Mouse (Mus musculus): Measurements from ENCODE around the gene Agap1. TPM values are rescaled to one million over a fixed set of nuclear protein-coding genes. Genes with fewer than 3 reads are reported as not detected.

Agap1 gene
- total and polyA plus RNA-seq, 2 experiments from 2014 or later, result 45.9 to 175 TPM

- DNase-seq (ENCODE audit: low spot score) (no peak), ATAC-seq (ENCODE audit: low FRiP score) (no peak)
- Histone ChIP-seq H3K4me3 (ENCODE audit: low read depth, low read length) (no peak overlapping the region), H3K27me3 (ENCODE audit: insufficient read depth, low read length) (no peaks in the 10 kb centered on the region), H3K4me2 (ENCODE audit: low read depth, low read length, poor library complexity, severe bottlenecking) (no peak overlapping the region), H3K4me1 (ENCODE audit: insufficient read depth, low read length) (peaks cover 17% of the 10 kb centered on the region; the same call in 1 of the 2 replicates), H3K9ac (replicated peaks; ENCODE audit: low read length, poor library complexity, severe bottlenecking) (no peak overlapping the region), H3K9me3 (ENCODE audit: low read length) (no peaks in the 10 kb centered on the region), H3K36me3 (ENCODE audit: insufficient read depth, low read length) (peaks cover 24% of the 10 kb centered on the region), H3K27ac (ENCODE audit: low read depth, low read length) (no peak overlapping the region)
- no peak for TF ChIP-seq CTCF (IDR thresholded peaks at IDR 0.05)
- 80% methylated on average over 4 of the region's 4 CpGs for WGBS
Observed at GRCm38 (mm10) chr1:89845487-89845886, 390.9 kb downstream of the Agap1 start.

GRCm38 (mm10) chr1:89846148-89846547 lies 391.5 kb downstream of the Agap1 start:
- ATAC-seq (ENCODE audit: low FRiP score), result no peak
- no peak for DNase-seq (ENCODE audit: low spot score)
- H3K9ac ChIP-seq (replicated peaks; ENCODE audit: low read length, poor library complexity, severe bottlenecking), result no peak overlapping the region
- H3K9me3 ChIP-seq (ENCODE audit: low read length), result no peaks in the 10 kb centered on the region
- no peak for TF ChIP-seq CTCF (IDR thresholded peaks at IDR 0.05)
- 52% methylated on average over 9 of the region's 9 CpGs for WGBS
- peaks cover 20% of the 10 kb centered on the region for H3K36me3 ChIP-seq (ENCODE audit: insufficient read depth, low read length)
- H3K27ac ChIP-seq (ENCODE audit: low read depth, low read length), result no peak overlapping the region
- no peak overlapping the region for H3K4me3 ChIP-seq (ENCODE audit: low read depth, low read length)
- no peaks in the 10 kb centered on the region for H3K27me3 ChIP-seq (ENCODE audit: insufficient read depth, low read length)
- H3K4me1 ChIP-seq (ENCODE audit: insufficient read depth, low read length), result peaks cover 17% of the 10 kb centered on the region; the same call in 1 of the 2 replicates
- H3K4me2 ChIP-seq (ENCODE audit: low read depth, low read length, poor library complexity, severe bottlenecking), result no peak overlapping the region

DNA sequence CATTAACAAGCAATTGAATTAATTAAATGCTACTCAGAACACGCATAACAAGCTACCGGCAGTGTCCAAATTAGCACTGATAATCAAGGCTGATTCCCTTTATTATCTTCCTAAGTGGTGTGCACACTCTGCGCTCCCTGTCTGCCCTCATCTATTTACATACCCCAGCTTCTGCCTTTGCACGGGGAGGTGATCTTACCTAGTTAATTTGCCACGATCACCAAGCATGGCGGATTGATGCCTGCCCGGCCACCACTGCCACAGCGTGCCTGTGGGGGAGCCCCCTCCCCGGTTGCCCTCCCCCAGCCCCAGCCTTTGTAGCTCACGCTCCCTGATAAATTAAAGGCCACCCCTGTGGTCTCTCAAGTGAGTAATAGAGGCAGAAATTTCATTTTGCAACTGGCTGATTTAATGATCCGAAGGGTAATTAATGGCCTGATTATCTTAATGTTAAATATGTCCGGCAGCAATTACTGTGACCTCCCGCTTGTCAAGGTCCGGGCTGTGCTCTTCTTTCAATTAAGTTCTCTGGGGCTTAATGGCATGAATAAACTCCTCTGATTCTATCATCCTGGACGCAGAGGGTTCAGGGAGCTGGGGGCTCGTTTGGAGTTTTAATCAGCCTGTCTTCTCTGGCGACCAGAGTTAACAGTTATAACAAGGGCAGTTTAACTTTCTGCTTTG lies 393.9 kb downstream of the Agap1 start:
- Histone ChIP-seq H3K4me1 (ENCODE audit: insufficient read depth, low read length) (peaks cover 17% of the 10 kb centered on the region; the same call in 1 of the 2 replicates), H3K4me2 (ENCODE audit: low read depth, low read length, poor library complexity, severe bottlenecking) (no peak overlapping the region), H3K27ac (ENCODE audit: low read depth, low read length) (no peak overlapping the region), H3K27me3 (ENCODE audit: insufficient read depth, low read length) (no peaks in the 10 kb centered on the region), H3K36me3 (ENCODE audit: insufficient read depth, low read length) (peaks cover 3% of the 10 kb centered on the region; the same call in 1 of the 2 replicates), H3K4me3 (ENCODE audit: low read depth, low read length) (no peak overlapping the region), H3K9ac (replicated peaks; ENCODE audit: low read length, poor library complexity, severe bottlenecking) (no peak overlapping the region), H3K9me3 (ENCODE audit: low read length) (no peaks in the 10 kb centered on the region)
- ATAC-seq (ENCODE audit: low FRiP score), result no peak
- DNase-seq (ENCODE audit: low spot score), result peak; percentile 49
- 35% methylated on average over 17 of the region's 17 CpGs for WGBS
- TF ChIP-seq CTCF (IDR thresholded peaks at IDR 0.05), result no peak

DNA sequence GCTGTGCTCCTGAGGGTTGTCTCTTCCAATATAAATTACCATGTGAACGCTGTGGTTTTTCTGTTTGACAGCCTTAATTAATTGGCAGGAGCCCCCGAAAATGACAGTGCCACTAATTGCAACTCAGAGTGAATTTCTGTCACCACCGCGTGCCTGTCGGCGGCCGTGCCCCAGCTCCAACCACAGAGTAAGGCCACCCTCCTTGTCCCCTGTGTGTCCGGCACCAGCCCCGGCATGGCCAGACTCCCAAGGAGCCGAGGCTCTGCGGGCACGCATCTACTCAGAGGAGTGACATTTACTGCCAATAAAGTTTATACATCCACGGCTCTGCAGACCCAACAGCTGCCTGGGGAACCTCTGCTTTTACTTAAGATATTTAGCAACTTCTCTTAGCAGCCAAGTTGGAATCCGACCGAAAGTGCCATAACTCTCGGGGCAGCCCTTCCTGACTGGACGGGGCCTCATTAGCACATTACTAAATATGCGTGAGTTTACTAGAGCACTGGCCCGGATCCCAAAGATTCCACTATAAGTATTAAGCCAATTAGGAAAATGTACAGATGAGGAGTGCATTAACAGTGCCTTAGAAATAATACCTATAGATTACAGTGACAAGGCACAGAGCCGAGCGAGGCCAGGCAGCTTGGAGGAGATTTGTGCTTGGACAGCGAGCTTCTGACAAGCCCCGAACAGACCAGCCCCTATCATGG lies 394.7 kb downstream of the Agap1 start:
- H3K27ac ChIP-seq (ENCODE audit: low read depth, low read length), result no peak overlapping the region
- H3K4me1 ChIP-seq (ENCODE audit: insufficient read depth, low read length), result peaks cover 17% of the 10 kb centered on the region; the same call in 1 of the 2 replicates
- no peak overlapping the region for H3K4me2 ChIP-seq (ENCODE audit: low read depth, low read length, poor library complexity, severe bottlenecking)
- 58% methylated on average over 23 of the region's 23 CpGs for WGBS
- peak; percentile 67 for DNase-seq (ENCODE audit: low spot score)
- no peak overlapping the region for H3K9ac ChIP-seq (replicated peaks; ENCODE audit: low read length, poor library complexity, severe bottlenecking)
- H3K27me3 ChIP-seq (ENCODE audit: insufficient read depth, low read length), result no peaks in the 10 kb centered on the region
- no peaks in the 10 kb centered on the region; the same call in 1 of the 2 replicates for H3K36me3 ChIP-seq (ENCODE audit: insufficient read depth, low read length)
- no peaks in the 10 kb centered on the region for H3K9me3 ChIP-seq (ENCODE audit: low read length)
- no peak; the same call in 1 of the 2 replicates for ATAC-seq (ENCODE audit: low FRiP score)
- H3K4me3 ChIP-seq (ENCODE audit: low read depth, low read length), result no peak overlapping the region
- TF ChIP-seq CTCF (IDR thresholded peaks at IDR 0.05), result no peak

DNA sequence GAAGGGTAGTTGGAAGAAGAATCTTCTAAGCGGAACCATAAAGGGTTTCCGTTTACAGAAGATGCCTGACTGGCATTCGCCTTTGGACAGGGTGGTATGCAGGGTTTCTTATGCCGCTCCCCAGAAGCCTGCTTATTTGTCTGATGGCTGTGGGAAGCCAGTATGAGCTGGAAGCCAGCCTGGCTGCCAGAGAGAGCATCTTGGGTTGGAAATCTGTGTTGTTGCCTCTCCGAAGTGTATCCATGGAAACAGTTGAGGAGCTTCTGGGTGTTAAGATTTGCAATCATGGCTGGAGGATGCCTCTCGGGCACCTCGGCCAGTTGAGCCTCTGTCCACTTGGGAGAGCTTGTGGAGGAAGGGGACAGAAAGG lies 395.2 kb downstream of the Agap1 start:
- DNase-seq (ENCODE audit: low spot score) (peak; percentile 76), ATAC-seq (ENCODE audit: low FRiP score) (no peak; the same call in 1 of the 2 replicates)
- Histone ChIP-seq H3K4me1 (ENCODE audit: insufficient read depth, low read length) (peaks cover 17% of the 10 kb centered on the region; the same call in 1 of the 2 replicates), H3K4me3 (ENCODE audit: low read depth, low read length) (no peak overlapping the region), H3K9ac (replicated peaks; ENCODE audit: low read length, poor library complexity, severe bottlenecking) (no peak overlapping the region), H3K9me3 (ENCODE audit: low read length) (no peaks in the 10 kb centered on the region), H3K4me2 (ENCODE audit: low read depth, low read length, poor library complexity, severe bottlenecking) (no peak overlapping the region), H3K27me3 (ENCODE audit: insufficient read depth, low read length) (no peaks in the 10 kb centered on the region), H3K36me3 (ENCODE audit: insufficient read depth, low read length) (no peaks in the 10 kb centered on the region), H3K27ac (ENCODE audit: low read depth, low read length) (no peak overlapping the region)
- TF ChIP-seq CTCF (IDR thresholded peaks at IDR 0.05), result no peak
- 44% methylated on average over 7 of the region's 7 CpGs for WGBS
